Mouse (Mus musculus): ENCODE measurements at regions not wholly inside any gene's neighbourhood (a gene's known extent, or its start where the extent isn't known, plus 50 kb on each side); places are given as distances from the start of the nearest gene placed in this dataset.

- DNase-seq (ENCODE audit: extremely low spot score, low spot score): no peak
Measured at GRCm38 (mm10) chr15:97461060-97461459, 214.0 kb upstream of the Amigo2 start.

GRCm38 (mm10) chr15:97460360-97460719, 213.3 kb upstream of the Amigo2 start:
- no peak for DNase-seq (ENCODE audit: extremely low spot score, low spot score)

GRCm38 (mm10) chr15:97459606-97460359, 212.7 kb upstream of the Amigo2 start:
- DNase-seq (ENCODE audit: extremely low spot score, low spot score): no peak

- no peak for DNase-seq (ENCODE audit: extremely low spot score, low spot score)
Measured at GRCm38 (mm10) chr15:97458748-97459221, 211.7 kb upstream of the Amigo2 start.

- DNase-seq (ENCODE audit: extremely low spot score, low spot score): no peak
Measured at GRCm38 (mm10) chr15:97458139-97458747, 211.2 kb upstream of the Amigo2 start.

GRCm38 (mm10) chr15:97457468-97457867, 210.4 kb upstream of the Amigo2 start:
- no peak for DNase-seq (ENCODE audit: extremely low spot score, low spot score)

- no peak for DNase-seq (ENCODE audit: extremely low spot score, low spot score)
Measured at GRCm38 (mm10) chr15:97456991-97457390, 209.9 kb upstream of the Amigo2 start.

GRCm38 (mm10) chr15:97455672-97456071, 208.6 kb upstream of the Amigo2 start:
- DNase-seq (ENCODE audit: extremely low spot score, low spot score): no peak

- DNase-seq (ENCODE audit: extremely low spot score, low spot score): no peak
Measured at GRCm38 (mm10) chr15:97449724-97450123, 202.6 kb upstream of the Amigo2 start.

GRCm38 (mm10) chr15:97449001-97449400, 201.9 kb upstream of the Amigo2 start:
- no peak for DNase-seq (ENCODE audit: extremely low spot score, low spot score)

GRCm38 (mm10) chr15:97448243-97448880, 201.3 kb upstream of the Amigo2 start:
- DNase-seq (ENCODE audit: extremely low spot score, low spot score): no peak

GRCm38 (mm10) chr15:97446181-97446580, 199.1 kb upstream of the Amigo2 start:
- DNase-seq (ENCODE audit: extremely low spot score, low spot score): no peak

GRCm38 (mm10) chr15:97438235-97438760, 191.2 kb upstream of the Amigo2 start:
- no peak for DNase-seq (ENCODE audit: extremely low spot score, low spot score)
